Mouse (Mus musculus): ENCODE data around the gene Stard8.
"Not testable (repeated sequence)": the region's sequence is repeated elsewhere in the genome, so short reads cannot be mapped to it uniquely, and the experiment has no call there.

Stard8 gene

GRCm38 (mm10) chrX:99046360-99047055 is 43.5 kb downstream of the Stard8 start:
- DNase-seq (ENCODE audit: low read depth, low spot score), result no peak

GRCm38 (mm10) chrX:99048111-99048510 is 45.1 kb downstream of the Stard8 start:
- no peak for DNase-seq (ENCODE audit: low read depth, low spot score)

GRCm38 (mm10) chrX:99049247-99049646 is 46.2 kb downstream of the Stard8 start:
- no peak for DNase-seq (ENCODE audit: low read depth, low spot score)

- no peak for DNase-seq (ENCODE audit: low read depth, low spot score)
Measured at GRCm38 (mm10) chrX:99050736-99051481, 47.9 kb downstream of the Stard8 start.

- DNase-seq (ENCODE audit: low read depth, low spot score), result no peak
Measured at GRCm38 (mm10) chrX:99052255-99052654, 49.2 kb downstream of the Stard8 start.

- no peak for DNase-seq (ENCODE audit: low read depth, low spot score)
Measured at GRCm38 (mm10) chrX:99054512-99054911, 51.5 kb downstream of the Stard8 start.

GRCm38 (mm10) chrX:99057772-99058440 is 54.9 kb downstream of the Stard8 start:
- no peak for DNase-seq (ENCODE audit: low read depth, low spot score)

GRCm38 (mm10) chrX:99059119-99059518 is 56.1 kb downstream of the Stard8 start:
- peak; percentile 41 for DNase-seq (ENCODE audit: low read depth, low spot score)

GRCm38 (mm10) chrX:99065582-99065981 is 62.5 kb downstream of the Stard8 start:
- no peak for DNase-seq (ENCODE audit: low read depth, low spot score)

- no peak for DNase-seq (ENCODE audit: low read depth, low spot score)
Measured at GRCm38 (mm10) chrX:99066550-99066949, 63.5 kb downstream of the Stard8 start.

GRCm38 (mm10) chrX:99067232-99067631 is 64.2 kb downstream of the Stard8 start:
- DNase-seq (ENCODE audit: low read depth, low spot score), result no peak

- no peak for DNase-seq (ENCODE audit: low read depth, low spot score)
Measured at GRCm38 (mm10) chrX:99067671-99068151, 64.7 kb downstream of the Stard8 start.

- no peak for DNase-seq (ENCODE audit: low read depth, low spot score)
Measured at GRCm38 (mm10) chrX:99071188-99071587, 68.1 kb downstream of the Stard8 start.

- no peak for DNase-seq (ENCODE audit: low read depth, low spot score)
Measured at GRCm38 (mm10) chrX:99072596-99072995, 69.5 kb downstream of the Stard8 start.

GRCm38 (mm10) chrX:99075111-99075510 is 72.1 kb downstream of the Stard8 start:
- DNase-seq (ENCODE audit: low read depth, low spot score), result no peak

- DNase-seq (ENCODE audit: low read depth, low spot score), result no peak
Measured at GRCm38 (mm10) chrX:99076460-99076859, 73.4 kb downstream of the Stard8 start.

- not testable (repeated sequence) for DNase-seq (ENCODE audit: low read depth, low spot score)
Measured at GRCm38 (mm10) chrX:99078374-99078892, 75.4 kb downstream of the Stard8 start.

- DNase-seq (ENCODE audit: low read depth, low spot score), result no peak
Measured at GRCm38 (mm10) chrX:99092704-99093103, 89.7 kb downstream of the Stard8 start.

- not testable (repeated sequence) for DNase-seq (ENCODE audit: low read depth, low spot score)
Measured at GRCm38 (mm10) chrX:99111088-99111724, 108.2 kb downstream of the Stard8 start.

- no peak for DNase-seq (ENCODE audit: low read depth, low spot score)
Measured at GRCm38 (mm10) chrX:99119510-99119909, 116.5 kb downstream of the Stard8 start.

All from forelimb bud, embryonic 11.5 days (tissue).